Mouse (Mus musculus): ENCODE measurements around the gene Flrt3. TPM values are rescaled to one million over a fixed set of nuclear protein-coding genes. Genes with fewer than 3 reads are reported as not detected.

The Flrt3 gene
- 72.8 and 74.9 TPM in 2 replicates for polyA plus RNA-seq (2014; fragmentation: Nextera tagmentation; extraction: Ambion mirVana)

- Histone ChIP-seq H3K27ac (replicated peaks; ENCODE audit: low read depth, low read length) (peak within 1 kb of the TSS; percentile 24), H3K4me2 (ENCODE audit: low read depth, severe bottlenecking) (peak within 1 kb of the TSS; percentile 54), H3K36me3 (ENCODE audit: control insufficient read depth, insufficient read depth, low read length) (no peaks in the 10 kb centered on the region), H3K4me1 (ENCODE audit: control insufficient read depth, insufficient read depth, low read length) (peaks cover 6% of the 10 kb centered on the region), H3K4me3 (ENCODE audit: low read depth, low read length) (peak within 1 kb of the TSS; percentile 49), H3K27me3 (ENCODE audit: control insufficient read depth, insufficient read depth, low read length) (no peaks in the 10 kb centered on the region), H3K9me3 (ENCODE audit: control insufficient read depth, low read length) (no peaks in the 10 kb centered on the region), H3K9ac (ENCODE audit: low read length) (peak within 1 kb of the TSS; percentile 58)
- WGBS: under 1% methylated on average over 26 of the region's 26 CpGs
- peak; percentile 91 for DNase-seq (ENCODE audit: low spot score)
- ATAC-seq (ENCODE audit: insufficient number of reproducible peaks, low FRiP score, low TSS enrichment, low read depth): peak; percentile 97
Observed at GRCm38 (mm10) chr2:140670963-140671702, at the start of gene Flrt3. Gene Flrt3 (minus strand): TSS chr2:140671469.

DNA sequence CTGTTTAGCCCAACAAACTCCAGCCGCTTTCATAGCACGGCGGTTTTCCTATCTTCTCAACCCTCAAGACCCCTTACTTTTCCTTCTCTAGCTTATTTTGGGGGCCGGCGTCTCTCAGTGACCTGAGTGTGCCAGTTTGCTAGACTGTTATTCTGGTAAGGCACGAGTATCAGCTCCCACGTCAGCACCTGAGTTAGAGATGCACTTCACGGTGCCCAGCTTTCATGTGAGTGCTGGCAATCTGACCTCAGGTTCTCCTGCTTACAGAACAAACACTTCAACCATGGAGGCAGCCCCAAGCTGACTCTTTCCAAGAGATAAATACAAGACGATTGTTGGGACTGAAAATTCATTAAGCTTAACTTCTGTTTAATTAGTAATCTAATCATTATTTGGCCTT, 46.1 kb upstream of the Flrt3 start:
- H3K27ac ChIP-seq (replicated peaks; ENCODE audit: low read depth, low read length): no peak overlapping the region
- H3K9ac ChIP-seq (ENCODE audit: low read length): no peak overlapping the region
- WGBS: 84% methylated on average over 9 of the region's 9 CpGs
- ATAC-seq (ENCODE audit: insufficient number of reproducible peaks, low FRiP score, low TSS enrichment, low read depth): no peak
- no peak overlapping the region for H3K4me2 ChIP-seq (ENCODE audit: low read depth, severe bottlenecking)
- DNase-seq (ENCODE audit: low spot score): no peak
- no peaks in the 10 kb centered on the region for H3K4me1 ChIP-seq (ENCODE audit: control insufficient read depth, insufficient read depth, low read length)
- no peaks in the 10 kb centered on the region for H3K9me3 ChIP-seq (ENCODE audit: control insufficient read depth, low read length)
- no peaks in the 10 kb centered on the region for H3K36me3 ChIP-seq (ENCODE audit: control insufficient read depth, insufficient read depth, low read length)
- no peaks in the 10 kb centered on the region for H3K27me3 ChIP-seq (ENCODE audit: control insufficient read depth, insufficient read depth, low read length)
- H3K4me3 ChIP-seq (ENCODE audit: low read depth, low read length): no peak overlapping the region

DNA sequence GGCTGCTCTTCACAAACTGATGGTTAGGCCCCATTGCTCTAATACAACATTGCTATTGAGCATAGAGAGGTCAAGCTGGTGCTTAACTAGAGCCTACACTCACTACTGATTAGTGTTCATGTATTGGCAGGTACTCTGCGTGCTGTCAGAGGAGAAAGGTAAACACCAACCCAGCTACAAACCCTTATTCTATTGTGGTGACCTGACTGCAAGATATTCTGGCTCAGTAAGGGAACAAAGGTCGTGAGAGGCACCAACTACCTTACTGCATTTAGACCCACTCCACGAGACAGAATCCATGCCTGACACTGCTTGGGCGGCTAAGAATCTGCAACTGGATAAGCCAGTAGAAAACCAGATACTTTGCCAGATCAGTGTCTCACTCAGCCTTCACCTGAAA, 44.6 kb upstream of the Flrt3 start:
- WGBS: 84% methylated on average over 4 of the region's 4 CpGs
- H3K4me3 ChIP-seq (ENCODE audit: low read depth, low read length): no peak overlapping the region
- H3K27ac ChIP-seq (replicated peaks; ENCODE audit: low read depth, low read length): no peak overlapping the region
- no peaks in the 10 kb centered on the region for H3K4me1 ChIP-seq (ENCODE audit: control insufficient read depth, insufficient read depth, low read length)
- no peak overlapping the region for H3K4me2 ChIP-seq (ENCODE audit: low read depth, severe bottlenecking)
- H3K9me3 ChIP-seq (ENCODE audit: control insufficient read depth, low read length): no peaks in the 10 kb centered on the region
- H3K36me3 ChIP-seq (ENCODE audit: control insufficient read depth, insufficient read depth, low read length): no peaks in the 10 kb centered on the region
- ATAC-seq (ENCODE audit: insufficient number of reproducible peaks, low FRiP score, low TSS enrichment, low read depth): no peak
- DNase-seq (ENCODE audit: low spot score): no peak
- no peaks in the 10 kb centered on the region for H3K27me3 ChIP-seq (ENCODE audit: control insufficient read depth, insufficient read depth, low read length)
- H3K9ac ChIP-seq (ENCODE audit: low read length): no peak overlapping the region

DNA sequence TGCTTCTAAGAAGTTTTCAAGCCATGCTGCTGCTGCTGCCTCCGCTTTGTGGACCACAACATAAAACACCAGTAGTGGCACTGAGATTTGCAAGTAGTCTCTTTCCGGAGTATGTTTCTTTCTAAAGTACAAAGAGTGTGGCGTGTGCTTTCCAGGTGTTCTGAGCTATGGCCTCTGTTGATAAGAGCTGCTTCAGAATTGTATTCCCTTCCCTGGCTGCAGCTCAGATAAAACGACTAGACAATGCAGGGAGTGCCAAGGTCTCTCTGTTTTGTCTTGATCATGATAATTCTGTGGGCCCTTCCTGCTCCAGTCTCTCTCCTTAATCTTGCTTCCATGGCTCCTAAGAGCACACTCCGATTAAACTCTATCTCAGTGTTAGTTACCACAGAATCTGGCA, 36.3 kb upstream of the Flrt3 start:
- Histone ChIP-seq H3K4me1 (ENCODE audit: control insufficient read depth, insufficient read depth, low read length) (peaks cover 11% of the 10 kb centered on the region), H3K9ac (ENCODE audit: low read length) (no peak overlapping the region), H3K27me3 (ENCODE audit: control insufficient read depth, insufficient read depth, low read length) (no peaks in the 10 kb centered on the region), H3K36me3 (ENCODE audit: control insufficient read depth, insufficient read depth, low read length) (no peaks in the 10 kb centered on the region), H3K4me2 (ENCODE audit: low read depth, severe bottlenecking) (no peak overlapping the region), H3K27ac (replicated peaks; ENCODE audit: low read depth, low read length) (no peak overlapping the region), H3K9me3 (ENCODE audit: control insufficient read depth, low read length) (no peaks in the 10 kb centered on the region), H3K4me3 (ENCODE audit: low read depth, low read length) (no peak overlapping the region)
- WGBS: 83% methylated on average over 5 of the region's 5 CpGs
- DNase-seq (ENCODE audit: low spot score): no peak
- ATAC-seq (ENCODE audit: insufficient number of reproducible peaks, low FRiP score, low TSS enrichment, low read depth): no peak

- no peaks in the 10 kb centered on the region for H3K27me3 ChIP-seq (ENCODE audit: control insufficient read depth, insufficient read depth, low read length)
- H3K4me3 ChIP-seq (ENCODE audit: low read depth, low read length): no peak overlapping the region
- peak; percentile 44 for DNase-seq (ENCODE audit: low spot score)
- no peak overlapping the region for H3K4me2 ChIP-seq (ENCODE audit: low read depth, severe bottlenecking)
- no peak overlapping the region for H3K9ac ChIP-seq (ENCODE audit: low read length)
- H3K4me1 ChIP-seq (ENCODE audit: control insufficient read depth, insufficient read depth, low read length): peaks cover 11% of the 10 kb centered on the region
- no peaks in the 10 kb centered on the region for H3K36me3 ChIP-seq (ENCODE audit: control insufficient read depth, insufficient read depth, low read length)
- ATAC-seq (ENCODE audit: insufficient number of reproducible peaks, low FRiP score, low TSS enrichment, low read depth): peak; percentile 52; the same call in 1 of the 2 replicates
- 1% methylated on average over 2 of the region's 2 CpGs for WGBS
- H3K27ac ChIP-seq (replicated peaks; ENCODE audit: low read depth, low read length): no peak overlapping the region
- no peaks in the 10 kb centered on the region for H3K9me3 ChIP-seq (ENCODE audit: control insufficient read depth, low read length)
Observed at GRCm38 (mm10) chr2:140705278-140705677, 34.0 kb upstream of the Flrt3 start.

- no peaks in the 10 kb centered on the region for H3K36me3 ChIP-seq (ENCODE audit: control insufficient read depth, insufficient read depth, low read length)
- no peak for DNase-seq (ENCODE audit: low spot score)
- peaks cover 14% of the 10 kb centered on the region for H3K4me1 ChIP-seq (ENCODE audit: control insufficient read depth, insufficient read depth, low read length)
- 31% methylated on average over 3 of the region's 3 CpGs for WGBS
- H3K9me3 ChIP-seq (ENCODE audit: control insufficient read depth, low read length): no peaks in the 10 kb centered on the region
- H3K27ac ChIP-seq (replicated peaks; ENCODE audit: low read depth, low read length): no peak overlapping the region
- no peak overlapping the region for H3K4me2 ChIP-seq (ENCODE audit: low read depth, severe bottlenecking)
- no peak for ATAC-seq (ENCODE audit: insufficient number of reproducible peaks, low FRiP score, low TSS enrichment, low read depth)
- H3K27me3 ChIP-seq (ENCODE audit: control insufficient read depth, insufficient read depth, low read length): no peaks in the 10 kb centered on the region
- H3K9ac ChIP-seq (ENCODE audit: low read length): no peak overlapping the region
- H3K4me3 ChIP-seq (ENCODE audit: low read depth, low read length): no peak overlapping the region
Observed at GRCm38 (mm10) chr2:140704146-140704545, 32.9 kb upstream of the Flrt3 start.

GRCm38 (mm10) chr2:140703377-140703776, 32.1 kb upstream of the Flrt3 start:
- DNase-seq (ENCODE audit: low spot score) (no peak), ATAC-seq (ENCODE audit: insufficient number of reproducible peaks, low FRiP score, low TSS enrichment, low read depth) (no peak)
- Histone ChIP-seq H3K9ac (ENCODE audit: low read length) (no peak overlapping the region), H3K4me2 (ENCODE audit: low read depth, severe bottlenecking) (no peak overlapping the region), H3K9me3 (ENCODE audit: control insufficient read depth, low read length) (no peaks in the 10 kb centered on the region), H3K4me1 (ENCODE audit: control insufficient read depth, insufficient read depth, low read length) (peaks cover 17% of the 10 kb centered on the region), H3K27me3 (ENCODE audit: control insufficient read depth, insufficient read depth, low read length) (no peaks in the 10 kb centered on the region), H3K27ac (replicated peaks; ENCODE audit: low read depth, low read length) (no peak overlapping the region), H3K36me3 (ENCODE audit: control insufficient read depth, insufficient read depth, low read length) (no peaks in the 10 kb centered on the region), H3K4me3 (ENCODE audit: low read depth, low read length) (no peak overlapping the region)
- WGBS: 31% methylated on average over 4 of the region's 4 CpGs

DNA sequence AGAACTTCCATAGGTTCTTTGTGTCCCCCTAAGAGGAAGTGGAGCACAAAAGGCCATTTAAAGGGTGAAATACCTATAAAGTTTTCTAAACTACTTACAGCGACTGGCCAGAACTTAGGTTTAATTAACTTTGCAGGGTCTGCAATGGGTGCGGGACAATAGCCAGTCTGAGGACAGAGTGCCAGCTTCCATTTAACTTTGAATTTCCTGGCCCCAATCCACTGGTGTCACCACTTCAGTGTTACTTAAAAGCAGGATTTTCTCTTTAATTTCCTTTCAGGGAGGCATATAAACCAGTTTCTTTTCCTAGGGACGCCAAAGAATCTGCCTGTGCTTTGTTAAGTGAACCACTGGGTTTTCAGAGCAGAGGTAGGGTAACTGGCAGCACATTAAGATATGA, 27.3 kb upstream of the Flrt3 start:
- H3K9me3 ChIP-seq (ENCODE audit: control insufficient read depth, low read length): no peaks in the 10 kb centered on the region
- peak overlapping the region; percentile 53 for H3K27ac ChIP-seq (replicated peaks; ENCODE audit: low read depth, low read length)
- H3K4me1 ChIP-seq (ENCODE audit: control insufficient read depth, insufficient read depth, low read length): peaks cover 5% of the 10 kb centered on the region; the same call in 1 of the 2 replicates
- no peak overlapping the region for H3K9ac ChIP-seq (ENCODE audit: low read length)
- WGBS: 16% methylated on average over 3 of the region's 3 CpGs
- ATAC-seq (ENCODE audit: insufficient number of reproducible peaks, low FRiP score, low TSS enrichment, low read depth) (peak; percentile 82), DNase-seq (ENCODE audit: low spot score) (peak; percentile 44)
- H3K27me3 ChIP-seq (ENCODE audit: control insufficient read depth, insufficient read depth, low read length): no peaks in the 10 kb centered on the region
- no peak overlapping the region for H3K4me2 ChIP-seq (ENCODE audit: low read depth, severe bottlenecking)
- H3K4me3 ChIP-seq (ENCODE audit: low read depth, low read length): no peak overlapping the region
- H3K36me3 ChIP-seq (ENCODE audit: control insufficient read depth, insufficient read depth, low read length): no peaks in the 10 kb centered on the region

- 90% methylated on average over 5 of the region's 5 CpGs for WGBS
- ATAC-seq (ENCODE audit: insufficient number of reproducible peaks, low FRiP score, low TSS enrichment, low read depth): no peak
- Histone ChIP-seq H3K27ac (replicated peaks; ENCODE audit: low read depth, low read length) (no peak overlapping the region), H3K4me2 (ENCODE audit: low read depth, severe bottlenecking) (no peak overlapping the region), H3K9me3 (ENCODE audit: control insufficient read depth, low read length) (no peaks in the 10 kb centered on the region), H3K4me1 (ENCODE audit: control insufficient read depth, insufficient read depth, low read length) (peaks cover 2% of the 10 kb centered on the region; the same call in 1 of the 2 replicates), H3K36me3 (ENCODE audit: control insufficient read depth, insufficient read depth, low read length) (no peaks in the 10 kb centered on the region), H3K27me3 (ENCODE audit: control insufficient read depth, insufficient read depth, low read length) (no peaks in the 10 kb centered on the region), H3K4me3 (ENCODE audit: low read depth, low read length) (no peak overlapping the region), H3K9ac (ENCODE audit: low read length) (no peak overlapping the region)
- no peak for DNase-seq (ENCODE audit: low spot score)
Observed at GRCm38 (mm10) chr2:140693845-140694244, 22.6 kb upstream of the Flrt3 start.
